Mouse (Mus musculus): ENCODE results near the gene Iqcf1. TPM values are rescaled to one million over a fixed set of nuclear protein-coding genes. Genes with fewer than 3 reads are reported as not detected.

Gene Iqcf1
- polyA plus RNA-seq, 1 experiment from 2014 or later = not detected

DNA sequence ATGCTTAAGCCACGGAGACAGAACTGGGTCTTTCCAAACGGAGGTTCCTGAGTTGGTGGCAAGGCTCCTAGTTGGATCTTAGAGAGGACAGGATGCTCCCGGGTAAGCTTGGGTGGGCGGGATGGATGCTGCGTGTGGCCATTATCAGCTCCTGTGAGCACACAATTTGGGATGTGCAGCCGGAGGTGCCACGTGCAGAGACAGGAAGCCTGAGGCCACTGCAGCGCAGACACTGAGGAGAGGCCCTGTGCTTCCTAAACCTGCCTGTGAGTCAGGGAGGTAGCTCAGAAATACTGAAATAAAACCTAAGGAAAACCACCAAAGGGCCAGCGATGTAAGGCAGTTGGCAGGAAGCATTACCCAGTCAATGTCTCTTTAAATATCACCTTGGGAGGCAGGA is 30.0 kb upstream of the Iqcf1 start:
- Histone ChIP-seq H3K27ac (ENCODE audit: low read depth, low read length) (no peak overlapping the region), H3K9ac (ENCODE audit: low read depth, low read length) (no peak overlapping the region)

DNA sequence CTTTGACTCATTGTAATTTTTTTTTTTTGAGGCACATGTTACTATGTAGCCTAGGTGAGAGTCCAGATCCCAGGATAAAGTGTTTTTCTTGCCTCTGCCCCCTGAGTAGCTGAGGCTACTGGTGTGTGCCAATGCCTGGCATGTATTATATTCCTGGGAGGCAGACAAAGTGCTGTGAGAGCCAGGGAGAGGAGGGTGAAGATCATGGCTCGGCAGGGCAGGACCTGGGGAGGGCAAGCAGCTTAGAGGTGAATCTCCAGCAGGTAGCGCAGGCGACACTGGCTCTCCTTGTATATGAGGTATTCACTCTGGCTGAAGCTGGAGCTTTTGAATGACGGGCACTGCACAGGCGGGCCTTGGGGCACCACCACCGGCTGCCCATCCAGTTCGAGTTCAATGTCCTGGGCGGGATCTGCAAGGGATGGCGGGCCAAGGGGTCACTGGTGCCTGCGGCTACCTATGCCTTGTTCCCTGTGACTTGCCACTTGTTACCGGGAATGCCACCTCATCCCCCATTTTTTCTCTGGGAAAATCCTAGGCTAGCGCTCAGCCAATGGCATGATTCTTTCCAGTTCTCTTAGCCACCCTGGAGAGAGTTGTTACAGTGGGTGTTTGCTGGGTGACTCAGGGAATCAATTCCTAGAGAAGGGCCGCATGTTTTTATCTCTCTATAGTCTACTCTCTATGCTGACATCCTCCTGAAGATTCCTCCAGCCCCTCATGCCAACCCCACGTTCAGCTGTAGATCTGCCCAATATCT is 28.6 kb upstream of the Iqcf1 start:
- no peak overlapping the region for H3K9ac ChIP-seq (ENCODE audit: low read depth, low read length)
- H3K27ac ChIP-seq (ENCODE audit: low read depth, low read length) = no peak overlapping the region
- ATAC-seq (replicated peaks; ENCODE audit: insufficient number of reproducible peaks, low FRiP score, low TSS enrichment) = no peak
- H3K4me3 ChIP-seq (ENCODE audit: low read depth, low read length) = 0 out of 2 replicates have a peak overlapping the region, but pooled peaks have one; percentile 15
- no peaks in the 10 kb centered on the region for H3K36me3 ChIP-seq (ENCODE audit: control insufficient read depth, insufficient read depth, low read length)
- H3K4me1 ChIP-seq (ENCODE audit: control insufficient read depth, insufficient read depth, low read length) = peaks cover 25% of the 10 kb centered on the region
- peak overlapping the region; percentile 52 for H3K4me2 ChIP-seq
- H3K9me3 ChIP-seq (replicated peaks; ENCODE audit: control insufficient read depth, low read length) = no peaks in the 10 kb centered on the region
- 56% methylated on average over 14 of the region's 14 CpGs for WGBS (ENCODE audit: insufficient replicate concordance)
- H3K27me3 ChIP-seq (ENCODE audit: control insufficient read depth, insufficient read depth, low read length) = no peaks in the 10 kb centered on the region; the same call in 1 of the 2 replicates

More for the DNA sequence above, 30.0 kb upstream of the Iqcf1 start:
- H3K4me2 ChIP-seq = no peak overlapping the region
- no peak overlapping the region for H3K4me3 ChIP-seq (ENCODE audit: low read depth, low read length)
- ATAC-seq (replicated peaks; ENCODE audit: insufficient number of reproducible peaks, low FRiP score, low TSS enrichment) = no peak
- 59% methylated on average over 9 of the region's 9 CpGs for WGBS (ENCODE audit: insufficient replicate concordance)
- no peaks in the 10 kb centered on the region for H3K9me3 ChIP-seq (replicated peaks; ENCODE audit: control insufficient read depth, low read length)
- no peaks in the 10 kb centered on the region for H3K36me3 ChIP-seq (ENCODE audit: control insufficient read depth, insufficient read depth, low read length)
- peaks cover 25% of the 10 kb centered on the region for H3K4me1 ChIP-seq (ENCODE audit: control insufficient read depth, insufficient read depth, low read length)
- H3K27me3 ChIP-seq (ENCODE audit: control insufficient read depth, insufficient read depth, low read length) = peaks cover 6% of the 10 kb centered on the region

GRCm38 (mm10) chr9:106471892-106472291 is 27.9 kb upstream of the Iqcf1 start:
- Histone ChIP-seq H3K36me3 (ENCODE audit: control insufficient read depth, insufficient read depth, low read length) (no peaks in the 10 kb centered on the region), H3K4me2 (peak overlapping the region; percentile 52), H3K27ac (ENCODE audit: low read depth, low read length) (no peak overlapping the region), H3K4me3 (ENCODE audit: low read depth, low read length) (0 out of 2 replicates have a peak overlapping the region, but pooled peaks have one; percentile 15), H3K27me3 (ENCODE audit: control insufficient read depth, insufficient read depth, low read length) (no peaks in the 10 kb centered on the region; the same call in 1 of the 2 replicates), H3K4me1 (ENCODE audit: control insufficient read depth, insufficient read depth, low read length) (peaks cover 30% of the 10 kb centered on the region), H3K9me3 (replicated peaks; ENCODE audit: control insufficient read depth, low read length) (no peaks in the 10 kb centered on the region), H3K9ac (ENCODE audit: low read depth, low read length) (no peak overlapping the region)
- peak; percentile 11; the same call in 1 of the 2 replicates for ATAC-seq (replicated peaks; ENCODE audit: insufficient number of reproducible peaks, low FRiP score, low TSS enrichment)
- WGBS (ENCODE audit: insufficient replicate concordance) = 10% methylated on average over 5 of the region's 5 CpGs

DNA sequence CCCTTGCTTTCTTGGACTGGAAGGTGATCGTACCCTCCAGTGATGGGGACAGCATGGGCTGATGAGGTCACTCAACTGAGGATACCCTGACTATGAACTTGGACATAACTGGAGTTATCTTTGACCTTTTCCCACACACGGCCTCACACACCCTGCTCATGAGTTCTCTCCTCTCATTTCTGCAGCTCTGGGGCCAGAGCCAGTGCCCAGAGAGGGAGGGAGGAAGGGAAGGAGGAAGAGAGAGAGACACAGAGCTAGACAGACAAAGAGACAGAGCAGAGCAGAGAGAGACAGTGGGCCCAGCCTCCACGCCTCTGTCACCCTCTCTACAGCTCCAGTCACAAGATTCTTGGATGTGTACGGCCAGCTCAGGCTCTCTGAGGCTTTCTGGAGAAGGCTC is 27.4 kb upstream of the Iqcf1 start:
- H3K27me3 ChIP-seq (ENCODE audit: control insufficient read depth, insufficient read depth, low read length) = no peaks in the 10 kb centered on the region
- H3K9me3 ChIP-seq (replicated peaks; ENCODE audit: control insufficient read depth, low read length) = no peaks in the 10 kb centered on the region
- no peaks in the 10 kb centered on the region for H3K36me3 ChIP-seq (ENCODE audit: control insufficient read depth, insufficient read depth, low read length)
- H3K4me3 ChIP-seq (ENCODE audit: low read depth, low read length) = no peak overlapping the region
- H3K4me2 ChIP-seq = no peak overlapping the region
- no peak for ATAC-seq (replicated peaks; ENCODE audit: insufficient number of reproducible peaks, low FRiP score, low TSS enrichment)
- no peak overlapping the region for H3K9ac ChIP-seq (ENCODE audit: low read depth, low read length)
- H3K4me1 ChIP-seq (ENCODE audit: control insufficient read depth, insufficient read depth, low read length) = peaks cover 30% of the 10 kb centered on the region
- no peak overlapping the region for H3K27ac ChIP-seq (ENCODE audit: low read depth, low read length)
- 49% methylated on average over 4 of the region's 4 CpGs for WGBS (ENCODE audit: insufficient replicate concordance)

GRCm38 (mm10) chr9:106473081-106473752 is 26.6 kb upstream of the Iqcf1 start:
- peaks cover 33% of the 10 kb centered on the region for H3K4me1 ChIP-seq (ENCODE audit: control insufficient read depth, insufficient read depth, low read length)
- H3K27me3 ChIP-seq (ENCODE audit: control insufficient read depth, insufficient read depth, low read length) = no peaks in the 10 kb centered on the region
- no peaks in the 10 kb centered on the region for H3K36me3 ChIP-seq (ENCODE audit: control insufficient read depth, insufficient read depth, low read length)
- no peak overlapping the region for H3K27ac ChIP-seq (ENCODE audit: low read depth, low read length)
- no peaks in the 10 kb centered on the region for H3K9me3 ChIP-seq (replicated peaks; ENCODE audit: control insufficient read depth, low read length)
- no peak for ATAC-seq (replicated peaks; ENCODE audit: insufficient number of reproducible peaks, low FRiP score, low TSS enrichment)
- 85% methylated on average over 16 of the region's 16 CpGs for WGBS (ENCODE audit: insufficient replicate concordance)
- H3K4me3 ChIP-seq (ENCODE audit: low read depth, low read length) = no peak overlapping the region
- no peak overlapping the region for H3K9ac ChIP-seq (ENCODE audit: low read depth, low read length)
- H3K4me2 ChIP-seq = no peak overlapping the region

DNA sequence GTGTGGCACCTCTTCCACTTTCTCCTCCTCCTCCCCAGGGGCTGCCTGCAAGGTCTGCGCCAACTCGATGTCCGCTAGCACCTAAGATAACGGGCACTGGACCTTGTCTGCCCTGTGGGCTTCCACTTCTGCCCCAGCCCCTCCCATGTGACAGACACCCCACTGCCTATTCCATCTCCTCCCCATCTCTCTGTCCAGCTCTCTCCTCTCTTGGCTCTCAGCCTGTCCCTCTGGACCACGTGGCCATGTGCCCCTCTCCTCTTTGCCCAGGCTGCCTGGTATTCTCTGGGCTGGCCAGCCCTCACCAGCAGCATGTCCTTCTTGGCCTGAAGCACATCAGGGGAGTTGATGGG is 26.0 kb upstream of the Iqcf1 start:
- Histone ChIP-seq H3K4me1 (ENCODE audit: control insufficient read depth, insufficient read depth, low read length) (peaks cover 33% of the 10 kb centered on the region), H3K4me3 (ENCODE audit: low read depth, low read length) (no peak overlapping the region), H3K9me3 (replicated peaks; ENCODE audit: control insufficient read depth, low read length) (no peaks in the 10 kb centered on the region), H3K27ac (ENCODE audit: low read depth, low read length) (no peak overlapping the region), H3K36me3 (ENCODE audit: control insufficient read depth, insufficient read depth, low read length) (no peaks in the 10 kb centered on the region), H3K4me2 (no peak overlapping the region), H3K9ac (ENCODE audit: low read depth, low read length) (no peak overlapping the region), H3K27me3 (ENCODE audit: control insufficient read depth, insufficient read depth, low read length) (no peaks in the 10 kb centered on the region)
- no peak for ATAC-seq (replicated peaks; ENCODE audit: insufficient number of reproducible peaks, low FRiP score, low TSS enrichment)
- 71% methylated on average over 5 of the region's 5 CpGs for whole genome bisulfite sequencing (ENCODE audit: insufficient replicate concordance)

DNA sequence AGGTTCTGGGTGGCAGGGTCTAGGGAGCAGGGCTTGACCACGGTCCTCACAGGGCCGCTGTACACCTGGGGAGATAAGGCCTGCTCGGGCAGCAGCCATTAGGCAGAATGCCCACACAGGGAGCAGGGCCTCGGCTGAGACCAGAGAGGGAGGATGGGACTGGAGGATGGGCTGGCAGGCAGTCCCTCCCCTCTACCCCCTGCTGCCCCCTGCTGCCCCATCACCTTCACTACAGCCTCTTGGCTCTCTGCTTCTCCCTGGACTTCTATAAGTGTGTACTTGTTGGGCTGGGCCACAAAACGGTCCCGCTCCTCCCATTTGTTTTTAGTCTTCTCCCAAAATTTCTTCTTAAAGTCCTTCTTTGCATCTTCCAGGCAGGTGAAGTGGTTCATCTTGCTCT is 25.3 kb upstream of the Iqcf1 start:
- H3K9me3 ChIP-seq (replicated peaks; ENCODE audit: control insufficient read depth, low read length) = no peaks in the 10 kb centered on the region
- no peak for ATAC-seq (replicated peaks; ENCODE audit: insufficient number of reproducible peaks, low FRiP score, low TSS enrichment)
- no peak overlapping the region for H3K9ac ChIP-seq (ENCODE audit: low read depth, low read length)
- 4% methylated on average over 6 of the region's 6 CpGs for WGBS (ENCODE audit: insufficient replicate concordance)
- H3K36me3 ChIP-seq (ENCODE audit: control insufficient read depth, insufficient read depth, low read length) = no peaks in the 10 kb centered on the region
- H3K27me3 ChIP-seq (ENCODE audit: control insufficient read depth, insufficient read depth, low read length) = no peaks in the 10 kb centered on the region
- H3K27ac ChIP-seq (ENCODE audit: low read depth, low read length) = no peak overlapping the region
- H3K4me1 ChIP-seq (ENCODE audit: control insufficient read depth, insufficient read depth, low read length) = peaks cover 33% of the 10 kb centered on the region
- H3K4me3 ChIP-seq (ENCODE audit: low read depth, low read length) = no peak overlapping the region
- peak overlapping the region; percentile 18; the same call in 1 of the 2 replicates for H3K4me2 ChIP-seq

DNA sequence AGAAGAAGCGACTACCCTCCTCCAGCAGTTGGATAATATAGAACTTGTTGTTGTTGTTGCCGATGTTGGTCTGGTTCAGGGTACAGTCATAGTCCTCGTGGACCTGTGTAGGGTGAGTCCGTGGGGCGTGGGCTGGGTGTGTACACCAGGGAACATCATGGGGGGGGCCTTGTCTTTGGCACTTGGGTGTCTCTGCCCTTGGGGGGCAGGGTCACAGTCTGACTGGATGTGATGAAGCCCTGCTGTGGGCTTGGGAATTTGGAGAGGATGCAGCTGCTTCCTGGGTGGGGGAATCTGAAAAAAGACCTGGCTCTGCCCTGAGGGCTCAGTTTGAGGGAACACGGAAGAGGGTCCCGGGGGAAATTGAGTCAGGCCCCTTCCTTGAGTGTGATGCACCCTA is 24.7 kb upstream of the Iqcf1 start:
- no peak overlapping the region for H3K27ac ChIP-seq (ENCODE audit: low read depth, low read length)

More for the DNA sequence above, 24.7 kb upstream of the Iqcf1 start:
- Histone ChIP-seq H3K4me2 (no peak overlapping the region), H3K4me1 (ENCODE audit: control insufficient read depth, insufficient read depth, low read length) (peaks cover 33% of the 10 kb centered on the region), H3K4me3 (ENCODE audit: low read depth, low read length) (no peak overlapping the region), H3K27me3 (ENCODE audit: control insufficient read depth, insufficient read depth, low read length) (no peaks in the 10 kb centered on the region), H3K9me3 (replicated peaks; ENCODE audit: control insufficient read depth, low read length) (no peaks in the 10 kb centered on the region), H3K9ac (ENCODE audit: low read depth, low read length) (no peak overlapping the region), H3K36me3 (ENCODE audit: control insufficient read depth, insufficient read depth, low read length) (no peaks in the 10 kb centered on the region)
- no peak for ATAC-seq (replicated peaks; ENCODE audit: insufficient number of reproducible peaks, low FRiP score, low TSS enrichment)
- WGBS (ENCODE audit: insufficient replicate concordance) = 61% methylated on average over 7 of the region's 7 CpGs

Measured in heart, embryonic 11.5 days (tissue).